Mouse (Mus musculus) heart, postnatal 25 days (tissue): ENCODE measurements around the gene Gm9774. TPM values are rescaled to one million over a fixed set of nuclear protein-coding genes. Genes with fewer than 3 reads are reported as not detected.

Experiments used
- DNase-seq: peaks from one replicate; pipeline ENCODE4 v3.0.0; 2022; ENCODE audit warnings: low spot score
- intact Hi-C: fragments of 180-260 bp; cut with DNase I; formaldehyde crosslinking; loops from one replicate; pipeline ENCODE4 v1.15.1; 2025
- total RNA-seq, 2 experiments: library from RNA; stranded (reverse); gene quantifications; 2 replicates each; pipeline ENCODE4 v1.2.3; 2021

The Gm9774 gene
- total RNA-seq = 1 to 10 TPM; 2.8 to 4.8 TPM

DNA sequence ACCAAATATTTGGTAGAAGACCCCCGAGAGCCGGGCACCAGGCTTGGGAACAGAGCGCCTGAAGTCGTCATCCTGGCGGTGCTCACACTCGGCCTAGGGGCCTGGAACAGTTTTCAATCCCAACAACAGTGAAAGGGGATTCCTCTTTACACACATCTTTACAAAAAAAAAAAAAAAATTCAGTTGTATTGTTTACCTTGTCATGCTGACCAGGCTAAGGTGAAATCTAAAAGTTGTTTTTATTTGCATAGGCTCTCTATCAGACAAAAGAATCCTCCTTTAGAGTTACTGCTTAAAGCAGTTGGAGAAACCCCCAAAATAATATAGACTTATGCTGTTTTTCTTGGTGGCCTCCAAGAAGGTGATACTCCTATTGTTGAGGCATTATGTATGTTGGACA, at the start of gene Gm9774:
TSS of gene Gm9774 (minus strand) at position 101 of the 400 bp plus-strand sequence.
- intact Hi-C loops = no loop called here
- no peak for DNase-seq

DNA sequence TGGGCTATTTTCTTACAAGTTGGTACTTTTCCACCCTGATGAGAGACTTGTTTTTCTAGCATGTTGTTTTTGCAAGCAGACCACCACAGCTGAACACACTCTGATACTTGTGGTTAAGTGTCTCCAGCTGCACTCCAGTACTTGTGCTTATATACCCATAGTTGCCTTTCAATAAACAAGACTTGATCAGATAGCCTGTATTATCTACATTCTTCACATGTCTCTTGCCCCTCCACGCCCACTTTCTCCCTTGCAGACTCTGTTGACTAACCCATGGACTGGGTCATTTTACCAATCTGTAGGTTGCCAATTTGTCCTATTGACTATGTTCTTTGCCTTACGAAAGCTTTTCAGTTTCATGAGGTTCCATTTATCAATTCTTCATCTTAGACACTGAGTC, 40.9 kb upstream of the Gm9774 start:
- intact Hi-C loops = no loop called here
- DNase-seq = no peak

DNA sequence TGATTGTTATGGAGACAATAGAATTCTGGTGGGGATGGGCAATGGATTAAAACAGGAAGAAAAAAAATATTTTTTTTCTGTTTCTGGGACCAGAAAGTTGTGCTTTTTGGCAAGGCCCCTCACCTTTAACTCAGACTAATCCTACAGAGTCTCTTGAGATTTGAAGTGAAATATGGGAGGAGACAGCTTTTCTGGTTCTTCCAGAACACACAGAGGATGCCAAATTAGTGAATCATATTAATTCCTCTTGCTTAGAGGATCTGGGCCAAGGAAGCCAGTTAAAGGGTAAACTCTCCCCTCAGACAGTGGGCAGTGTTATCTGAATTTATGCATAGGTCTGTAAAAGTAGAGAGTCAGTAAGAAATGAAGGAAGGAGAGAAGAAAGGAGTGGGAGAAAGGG, 38.2 kb upstream of the Gm9774 start:
- DNase-seq = no peak
- intact Hi-C loops = no loop called here

DNA sequence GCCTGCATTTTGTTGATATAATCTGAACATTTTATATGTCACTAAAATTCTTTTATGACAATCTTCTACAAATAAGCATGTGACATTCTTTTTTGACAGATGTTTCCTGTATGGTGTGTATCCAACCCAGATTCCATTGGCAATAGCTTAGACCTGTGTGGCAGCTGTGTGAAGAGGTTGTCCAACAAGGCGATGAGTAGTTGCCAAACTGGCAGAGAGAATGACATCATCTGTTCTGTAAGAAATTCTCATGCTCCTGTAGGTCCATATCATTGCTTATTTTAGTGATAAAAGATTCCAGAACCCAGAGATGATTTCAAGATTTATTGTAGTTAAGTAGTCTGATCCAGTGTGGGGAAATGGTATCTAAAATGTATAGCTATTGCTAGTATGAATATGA, 37.4 kb upstream of the Gm9774 start:
- DNase-seq = no peak
- intact Hi-C loops = no loop called here

DNA sequence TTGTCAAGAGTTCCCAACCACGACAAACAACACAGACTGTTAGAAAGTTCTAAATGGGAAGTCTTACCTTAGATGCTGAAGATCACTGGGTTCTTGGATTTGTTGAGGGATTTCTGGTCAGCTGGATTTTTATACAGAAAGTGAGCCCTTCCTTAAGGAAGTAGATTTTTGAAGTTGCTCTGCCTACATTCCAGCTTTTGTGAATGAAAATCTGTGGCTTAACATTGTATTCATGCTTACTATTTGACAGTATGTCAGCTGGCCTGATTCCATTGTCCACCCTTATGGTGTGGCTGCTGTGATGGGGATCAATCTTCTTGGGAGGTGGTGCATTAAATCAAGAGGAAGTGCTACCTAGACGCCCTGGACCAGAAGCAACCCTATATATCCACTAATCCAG, 29.4 kb upstream of the Gm9774 start, which contains the start of gene Sprr3:
TSS of gene Sprr3 (minus strand) at position 101 of the 400 bp plus-strand sequence.
- intact Hi-C loops = no loop called here
- no peak for DNase-seq

DNA sequence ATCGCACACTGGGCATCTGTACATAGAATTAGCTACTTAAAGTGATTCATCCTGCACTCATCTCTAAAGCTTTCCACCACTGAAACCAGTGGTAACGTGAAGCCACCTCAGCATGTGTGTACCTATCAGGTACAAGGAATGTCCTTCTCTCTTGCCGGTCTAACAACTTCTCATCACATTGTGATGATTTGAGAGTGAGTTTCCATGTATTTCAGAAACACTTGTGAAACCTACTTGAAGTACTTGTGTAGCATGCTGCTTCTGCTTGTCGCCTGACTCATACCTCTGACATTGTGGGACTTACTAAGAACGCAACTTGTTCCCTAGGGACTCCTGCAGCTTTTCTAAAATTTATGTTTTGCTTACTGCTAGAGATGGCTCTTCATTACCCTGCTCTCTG, 25.9 kb upstream of the Gm9774 start:
- DNase-seq = no peak
- intact Hi-C loops = no loop called here

DNA sequence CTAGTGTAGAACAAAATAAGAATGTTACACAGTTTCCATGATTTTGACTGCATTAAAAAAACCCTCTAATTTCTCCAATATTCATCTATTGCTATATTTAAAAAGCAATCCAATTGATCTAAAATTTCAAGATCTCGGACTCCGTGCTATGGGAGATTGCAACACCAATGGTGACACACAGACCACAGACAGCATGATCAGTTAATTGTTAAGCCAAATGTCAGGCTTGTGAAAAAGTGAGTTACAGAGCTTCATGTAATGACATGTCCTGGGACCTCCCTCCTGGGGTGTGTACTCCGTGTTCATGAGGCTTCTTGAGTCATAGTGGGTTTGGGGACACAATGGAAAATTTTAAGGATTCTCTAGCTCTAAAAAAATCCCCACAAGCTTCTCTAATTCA, 11.0 kb upstream of the Gm9774 start:
- no peak for DNase-seq
- intact Hi-C loops = no loop called here

DNA sequence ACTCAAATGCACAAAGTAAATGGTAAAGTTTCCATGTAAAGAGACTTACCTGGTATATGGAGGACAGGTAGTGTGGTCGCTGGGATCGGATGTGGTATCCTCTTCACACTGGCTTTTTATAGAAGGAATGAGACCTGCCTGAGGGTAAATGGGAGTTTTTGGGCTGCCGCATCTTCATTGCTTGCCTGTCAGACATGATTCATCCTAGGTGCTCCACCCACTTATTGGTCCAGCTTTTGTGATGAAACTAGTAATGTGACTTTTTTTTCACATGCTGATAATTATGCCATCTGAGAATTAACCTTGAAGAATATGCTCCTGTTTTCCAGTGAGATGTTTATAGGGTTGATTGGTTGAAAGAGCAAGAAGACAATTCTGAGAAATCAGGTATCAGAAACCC, 9.5 kb upstream of the Gm9774 start, which contains the start of gene Sprr1b:
TSS of gene Sprr1b (minus strand) at position 101 of the 400 bp plus-strand sequence.
- intact Hi-C loops = no loop called here
- no peak for DNase-seq

DNA sequence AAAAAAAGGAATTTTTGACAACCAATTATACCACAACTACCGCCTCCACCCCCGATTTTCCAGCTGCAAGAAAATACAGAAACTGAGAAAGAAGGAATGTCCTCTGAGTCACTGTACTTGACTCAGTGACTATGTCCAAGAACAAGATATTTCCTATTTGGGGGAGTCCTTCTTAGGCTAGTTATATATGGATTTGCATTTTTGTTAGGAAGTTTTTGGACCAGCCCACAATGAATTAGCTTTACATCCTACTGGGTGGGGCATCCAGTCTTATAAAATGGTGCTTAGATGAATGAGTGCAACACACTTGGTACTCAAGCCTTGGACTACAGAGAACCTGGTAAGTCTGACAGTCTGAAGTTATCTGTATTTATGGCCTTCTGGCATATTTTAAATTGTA, 3.1 kb upstream of the Gm9774 start, which contains the start of gene Sprr2k:
TSS of gene Sprr2k (plus strand) at position 301 of the 400 bp plus-strand sequence.
- intact Hi-C loops = no loop called here
- DNase-seq = no peak

DNA sequence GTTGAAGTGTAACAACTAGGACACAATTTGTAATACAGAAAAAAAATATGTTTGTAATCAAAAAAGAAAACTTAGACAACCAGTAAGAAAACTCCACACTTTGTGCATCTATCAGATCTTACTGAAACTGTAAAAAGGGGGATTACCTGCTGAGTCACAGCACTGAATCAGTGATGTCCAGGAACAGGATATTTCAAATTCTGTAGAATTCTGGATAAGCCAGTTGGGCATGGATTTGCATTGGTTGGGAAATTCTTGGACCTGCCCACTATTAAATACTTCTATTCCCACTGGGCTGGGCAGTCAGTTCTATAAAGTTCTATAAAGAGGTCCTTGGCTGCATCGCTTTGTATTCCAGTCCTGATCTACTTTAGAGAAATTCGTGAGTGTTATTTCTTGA, 11.4 kb downstream of the Gm9774 start, which contains the start of gene Sprr2j-ps:
TSS of gene Sprr2j-ps (plus strand) at position 301 of the 400 bp plus-strand sequence.
- intact Hi-C loops = no loop called here

DNA sequence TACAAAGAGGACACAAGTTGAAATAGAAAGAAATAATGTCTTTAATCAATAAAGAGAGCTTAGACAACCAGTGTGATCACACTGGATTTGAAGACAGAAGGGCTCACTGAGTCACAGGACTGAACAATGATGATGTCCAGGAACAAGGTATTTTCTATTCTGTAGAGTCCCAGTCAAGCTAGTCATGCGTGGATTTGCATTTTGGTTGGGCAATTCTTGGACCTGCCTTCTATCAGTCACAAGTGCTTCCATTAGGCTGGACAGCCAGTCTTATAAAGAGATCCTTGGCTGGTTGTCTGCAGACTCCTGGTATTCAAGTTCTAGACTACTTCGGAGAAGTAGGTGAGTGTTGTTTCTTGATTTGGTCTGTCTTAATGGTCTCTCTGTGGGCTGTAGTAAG, 21.5 kb downstream of the Gm9774 start, which contains the start of gene Sprr2i:
TSS of gene Sprr2i (plus strand) at position 301 of the 400 bp plus-strand sequence.
- intact Hi-C loops = no loop called here
- DNase-seq = no peak

More for the DNA sequence above, 11.4 kb downstream of the Gm9774 start, which contains the start of gene Sprr2j-ps:
- no peak for DNase-seq

DNA sequence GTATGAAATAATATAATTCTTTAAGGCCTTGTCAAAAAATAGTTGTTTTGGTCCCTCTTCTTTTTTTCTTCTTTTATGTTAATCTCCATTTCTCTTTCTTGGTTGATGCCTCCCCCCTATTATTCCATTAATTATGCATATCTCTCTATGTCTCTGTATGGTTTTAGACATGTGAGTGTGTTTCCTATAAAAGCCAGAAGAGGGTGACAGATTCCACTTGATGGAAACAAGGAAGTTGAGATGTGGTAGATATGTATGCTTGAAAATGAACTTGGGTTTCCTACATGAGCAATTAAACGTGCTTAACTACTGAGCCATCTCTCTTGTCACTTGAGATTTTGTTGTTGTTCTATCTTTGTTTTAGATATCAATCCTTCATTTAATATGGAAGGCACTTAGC, 34.9 kb downstream of the Gm9774 start:
- intact Hi-C loops = loop anchor here (10.0 kb wide), 1 partner anchor 120 kb away; no protein-coding TSS in a partner anchor
- DNase-seq = no peak

DNA sequence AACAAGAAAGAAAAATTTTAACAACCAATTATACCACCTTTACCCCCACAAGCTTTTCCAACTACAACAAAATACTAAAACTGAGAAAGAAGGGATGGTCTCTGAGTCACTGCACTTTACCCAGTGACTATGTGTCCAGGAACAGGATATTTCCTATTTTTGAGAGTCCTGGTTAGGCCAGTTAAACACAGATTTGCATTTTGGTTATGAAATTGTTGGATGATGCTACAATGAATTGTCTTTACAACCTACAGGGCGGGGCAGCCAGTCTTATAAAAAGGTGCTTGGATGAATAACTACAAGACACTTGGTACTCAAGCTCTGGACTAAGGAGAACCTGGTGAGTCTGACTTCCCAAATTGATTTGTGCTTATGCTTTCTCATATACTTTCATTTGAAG, 43.8 kb downstream of the Gm9774 start, which contains the start of gene Sprr2h:
TSS of gene Sprr2h (plus strand) at position 301 of the 400 bp plus-strand sequence.
- intact Hi-C loops = no loop called here
- DNase-seq = no peak

Other genes with a start within 250 kb of the Gm9774 start
- gene Sprr2a1, start 213.6 kb downstream of the Gm9774 start, total RNA-seq = not detected
- 1 to 10 TPM; 1.1 to 1.5 TPM for gene Sprr2a2, start 213.5 kb downstream of the Gm9774 start, total RNA-seq
- gene Sprr2a3, start 144.0 kb downstream of the Gm9774 start, total RNA-seq = not detected
- gene Sprr2b, start 112.8 kb downstream of the Gm9774 start, total RNA-seq = not detected
- gene Sprr2d, start 90.3 kb downstream of the Gm9774 start, total RNA-seq = not detected
- gene Sprr2e, start 77.3 kb downstream of the Gm9774 start, total RNA-seq = not detected
- not detected for gene Sprr2f, start 64.2 kb downstream of the Gm9774 start, total RNA-seq
- gene Sprr2h, start 43.7 kb downstream of the Gm9774 start, total RNA-seq = not detected
- not detected for gene Sprr2i, start 21.4 kb downstream of the Gm9774 start, total RNA-seq
- not detected for gene Sprr2j-ps, start 11.3 kb downstream of the Gm9774 start, total RNA-seq
- not detected for gene Sprr2k, start 3.2 kb upstream of the Gm9774 start, total RNA-seq
- not detected for gene Sprr1b, start 9.4 kb upstream of the Gm9774 start, total RNA-seq
- not detected for gene Sprr3, start 29.3 kb upstream of the Gm9774 start, total RNA-seq
- not detected for gene Sprr1a, start 56.5 kb upstream of the Gm9774 start, total RNA-seq
- gene Sprr4, start 71.1 kb upstream of the Gm9774 start, total RNA-seq = not detected
- not detected for gene 2310046K23Rik, start 105.1 kb upstream of the Gm9774 start, total RNA-seq
- not detected for gene Ivl, start 144.3 kb upstream of the Gm9774 start, total RNA-seq
- not detected for gene Smcp, start 159.6 kb upstream of the Gm9774 start, total RNA-seq
- not detected for gene 2210017I01Rik, start 178.1 kb upstream of the Gm9774 start, total RNA-seq
- not detected for gene Lce6a, start 192.2 kb upstream of the Gm9774 start, total RNA-seq
- not detected for gene Lce1a1, start 218.9 kb upstream of the Gm9774 start, total RNA-seq
- not detected for gene Lce1b, start 227.5 kb upstream of the Gm9774 start, total RNA-seq
- not detected for gene Lce1a2, start 240.9 kb upstream of the Gm9774 start, total RNA-seq
- not detected for gene Lce1c, start 249.8 kb upstream of the Gm9774 start, total RNA-seq